Mouse (Mus musculus): ENCODE data around the gene Gm45713. TPM values are rescaled to one million over a fixed set of nuclear protein-coding genes. Genes with fewer than 3 reads are reported as not detected.
"Not testable (repeated sequence)": the region's sequence is repeated elsewhere in the genome, so short reads cannot be mapped to it uniquely, and the experiment has no call there.

Gene Gm45713
- polyA plus RNA-seq, 1 experiment from 2014 or later, result 0.13 TPM

GRCm38 (mm10) chr7:45105491-45105890 lies 30.5 kb downstream of the Gm45713 start:
- H3K36me3 ChIP-seq, result no peaks in the 10 kb centered on the region
- no peaks in the 10 kb centered on the region for H3K9me3 ChIP-seq
- H3K4me3 ChIP-seq, result no peak overlapping the region
- no peak for DNase-seq (ENCODE audit: low spot score)
- peaks cover 37% of the 10 kb centered on the region for H3K4me1 ChIP-seq (replicated peaks)
- no peaks in the 10 kb centered on the region for H3K27me3 ChIP-seq (ENCODE audit: insufficient read depth, poor library complexity, severe bottlenecking)
- peak overlapping the region; percentile 23; the same call in 1 of the 2 replicates for H3K27ac ChIP-seq
- WGBS, result 87% methylated on average over 8 of the region's 8 CpGs

DNA sequence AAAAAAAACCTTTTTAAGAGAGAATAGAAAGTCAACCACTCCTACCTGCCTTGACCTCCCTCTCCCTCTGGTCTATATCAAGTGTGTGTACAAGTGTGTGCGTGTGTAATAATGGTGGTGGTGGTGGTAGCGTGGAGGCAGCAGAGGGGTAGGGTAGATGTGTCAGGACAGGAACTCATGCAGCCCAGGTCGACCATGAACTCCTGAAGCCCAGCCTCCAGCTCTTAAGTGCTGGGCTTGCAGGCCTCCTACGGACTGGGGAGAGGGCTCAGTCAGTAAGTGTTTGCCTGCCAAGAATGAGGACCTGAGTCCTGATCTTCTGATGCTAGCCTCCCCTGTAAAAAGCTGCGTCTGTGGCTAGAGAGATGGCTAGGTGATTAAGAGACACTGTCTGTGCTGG lies 31.1 kb downstream of the Gm45713 start:
- Histone ChIP-seq H3K27me3 (ENCODE audit: insufficient read depth, poor library complexity, severe bottlenecking) (no peaks in the 10 kb centered on the region), H3K36me3 (no peaks in the 10 kb centered on the region), H3K4me1 (replicated peaks) (peaks cover 37% of the 10 kb centered on the region), H3K4me3 (no peak overlapping the region), H3K9me3 (no peaks in the 10 kb centered on the region), H3K27ac (no peak overlapping the region; the same call in 1 of the 2 replicates)
- 87% methylated on average over 5 of the region's 5 CpGs for WGBS
- DNase-seq (ENCODE audit: low spot score), result no peak

- no peaks in the 10 kb centered on the region for H3K9me3 ChIP-seq
- H3K27me3 ChIP-seq (ENCODE audit: insufficient read depth, poor library complexity, severe bottlenecking), result no peaks in the 10 kb centered on the region
- WGBS, result 73% methylated on average over 7 of the region's 7 CpGs
- DNase-seq (ENCODE audit: low spot score), result no peak
- peak within 1 kb of the TSS; percentile 11; the same call in 1 of the 2 replicates for H3K4me3 ChIP-seq
- H3K27ac ChIP-seq, result peak within 1 kb of the TSS; percentile 70
- peaks cover 37% of the 10 kb centered on the region for H3K4me1 ChIP-seq (replicated peaks)
- H3K36me3 ChIP-seq, result no peaks in the 10 kb centered on the region
Observed at GRCm38 (mm10) chr7:45103652-45104180, 32.3 kb downstream of the Gm45713 start, which contains the start of gene Fcgrt. Fcgrt (minus strand) TSS chr7:45103851.

DNA sequence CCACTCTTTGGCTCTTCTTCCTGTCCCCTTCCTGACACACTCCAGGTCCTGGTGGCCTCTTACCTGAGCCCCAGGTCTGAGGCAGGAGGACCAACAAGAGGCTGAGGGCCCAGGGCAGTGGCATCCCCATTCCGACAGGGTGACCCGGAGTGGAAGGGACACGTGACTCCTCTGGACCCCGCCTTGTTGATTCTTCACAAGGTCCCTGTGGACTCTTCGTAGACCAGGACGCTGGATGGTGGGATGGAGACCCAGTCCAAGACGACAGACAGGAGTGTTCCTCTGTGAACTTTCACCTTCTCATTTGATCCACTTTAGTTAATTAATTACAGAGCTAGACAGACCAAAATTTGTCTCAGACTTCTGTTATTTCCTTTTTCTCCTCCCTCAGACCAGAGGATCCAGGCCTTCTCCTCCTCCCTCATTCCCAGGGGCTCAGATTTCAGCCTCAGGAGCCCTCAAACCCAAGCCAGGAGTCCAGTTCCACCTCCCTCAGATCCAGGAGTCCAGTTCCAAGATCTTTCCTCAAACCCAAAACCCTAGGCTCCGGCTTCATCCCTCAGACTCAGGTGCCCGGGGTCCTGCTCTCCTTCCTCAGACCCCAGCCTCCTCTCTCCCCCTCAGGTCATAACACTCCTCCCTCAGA lies 33.0 kb downstream of the Gm45713 start:
- peak overlapping the region; percentile 70 for H3K27ac ChIP-seq
- WGBS, result 81% methylated on average over 9 of the region's 9 CpGs
- no peaks in the 10 kb centered on the region for H3K9me3 ChIP-seq

GRCm38 (mm10) chr7:45102441-45102840 lies 33.6 kb downstream of the Gm45713 start:
- DNase-seq (ENCODE audit: low spot score), result no peak
- H3K27me3 ChIP-seq (ENCODE audit: insufficient read depth, poor library complexity, severe bottlenecking), result no peaks in the 10 kb centered on the region
- H3K4me3 ChIP-seq, result no peak overlapping the region
- WGBS, result 88% methylated on average over 11 of the region's 11 CpGs
- H3K9me3 ChIP-seq, result no peaks in the 10 kb centered on the region
- peaks cover 37% of the 10 kb centered on the region for H3K4me1 ChIP-seq (replicated peaks)
- H3K27ac ChIP-seq, result no peak overlapping the region
- H3K36me3 ChIP-seq, result no peaks in the 10 kb centered on the region

More for the DNA sequence above, 33.0 kb downstream of the Gm45713 start:
- no peaks in the 10 kb centered on the region for H3K27me3 ChIP-seq (ENCODE audit: insufficient read depth, poor library complexity, severe bottlenecking)
- H3K4me3 ChIP-seq, result peak overlapping the region; percentile 11; the same call in 1 of the 2 replicates
- no peaks in the 10 kb centered on the region for H3K36me3 ChIP-seq
- DNase-seq (ENCODE audit: low spot score), result no peak
- peaks cover 37% of the 10 kb centered on the region for H3K4me1 ChIP-seq (replicated peaks)

GRCm38 (mm10) chr7:45100046-45100445 lies 36.0 kb downstream of the Gm45713 start:
- no peak for DNase-seq (ENCODE audit: low spot score)
- WGBS, result 95% methylated on average over 6 of the region's 6 CpGs
- Histone ChIP-seq H3K9me3 (no peaks in the 10 kb centered on the region), H3K4me1 (replicated peaks) (peaks cover 20% of the 10 kb centered on the region), H3K4me3 (no peak overlapping the region), H3K36me3 (no peaks in the 10 kb centered on the region), H3K27me3 (ENCODE audit: insufficient read depth, poor library complexity, severe bottlenecking) (no peaks in the 10 kb centered on the region), H3K27ac (no peak overlapping the region)

DNA sequence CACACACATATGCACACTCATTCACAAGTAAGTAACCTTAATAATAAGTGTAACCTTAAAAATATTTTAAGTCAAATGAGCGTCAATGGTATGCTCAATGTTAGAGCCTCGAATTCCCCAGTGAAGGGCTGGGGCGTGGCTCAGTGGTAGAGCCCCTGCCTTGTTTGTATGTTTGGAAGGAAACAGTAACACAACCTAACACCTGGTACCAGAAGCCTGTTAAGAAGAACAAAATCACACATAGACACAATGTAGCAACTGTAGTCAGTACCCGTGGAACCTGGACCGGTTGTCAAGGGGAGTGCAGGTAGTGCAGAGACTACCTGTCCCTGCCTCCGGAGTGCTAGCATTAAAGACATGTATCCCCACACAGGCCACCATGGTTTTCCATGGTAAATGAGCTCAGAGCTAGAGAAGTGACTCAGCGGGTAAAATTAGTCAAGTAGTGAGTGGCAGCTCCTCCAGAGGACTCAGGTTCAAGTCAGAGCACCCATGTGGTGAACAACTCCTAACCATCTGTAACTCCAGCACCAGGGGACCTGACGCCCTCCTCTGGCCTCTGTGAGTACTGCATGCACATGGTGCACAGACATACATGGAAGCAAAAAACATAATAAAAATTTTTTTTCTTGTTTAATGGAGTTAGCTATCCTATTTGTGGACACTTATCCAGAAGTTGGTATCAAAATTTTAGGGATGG lies 37.3 kb downstream of the Gm45713 start:
- Histone ChIP-seq H3K4me1 (replicated peaks) (peaks cover 14% of the 10 kb centered on the region), H3K9me3 (no peaks in the 10 kb centered on the region), H3K4me3 (no peak overlapping the region), H3K27ac (no peak overlapping the region), H3K36me3 (no peaks in the 10 kb centered on the region), H3K27me3 (ENCODE audit: insufficient read depth, poor library complexity, severe bottlenecking) (no peaks in the 10 kb centered on the region)
- 88% methylated on average over 8 of the region's 8 CpGs for WGBS
- no peak for DNase-seq (ENCODE audit: low spot score)

DNA sequence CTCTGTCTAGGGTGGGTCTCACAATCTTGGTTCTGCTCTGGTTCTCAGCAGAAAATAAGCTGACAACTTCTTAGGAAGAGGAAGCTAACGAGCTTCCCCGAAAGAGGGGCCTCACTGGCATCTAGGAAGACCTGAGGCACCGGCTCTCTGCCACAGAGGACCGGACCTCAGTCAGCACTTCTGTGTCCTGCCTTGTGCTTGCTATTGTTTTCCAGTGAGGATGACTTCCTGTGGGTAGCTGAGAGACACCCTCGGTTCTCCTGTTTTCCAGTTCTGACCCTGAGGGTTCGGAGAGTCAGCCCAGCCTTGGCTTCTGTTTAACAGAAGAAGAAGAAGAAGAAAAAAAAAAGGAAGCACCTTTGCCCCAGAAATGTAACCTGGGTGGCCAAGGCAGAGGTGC lies 38.6 kb downstream of the Gm45713 start:
- DNase-seq (ENCODE audit: low spot score), result no peak
- no peaks in the 10 kb centered on the region for H3K36me3 ChIP-seq
- H3K4me3 ChIP-seq, result no peak overlapping the region
- no peaks in the 10 kb centered on the region for H3K27me3 ChIP-seq (ENCODE audit: insufficient read depth, poor library complexity, severe bottlenecking)
- 72% methylated on average over 6 of the region's 6 CpGs for WGBS
- H3K27ac ChIP-seq, result no peak overlapping the region
- no peaks in the 10 kb centered on the region for H3K9me3 ChIP-seq
- peaks cover 15% of the 10 kb centered on the region for H3K4me1 ChIP-seq (replicated peaks)

DNA sequence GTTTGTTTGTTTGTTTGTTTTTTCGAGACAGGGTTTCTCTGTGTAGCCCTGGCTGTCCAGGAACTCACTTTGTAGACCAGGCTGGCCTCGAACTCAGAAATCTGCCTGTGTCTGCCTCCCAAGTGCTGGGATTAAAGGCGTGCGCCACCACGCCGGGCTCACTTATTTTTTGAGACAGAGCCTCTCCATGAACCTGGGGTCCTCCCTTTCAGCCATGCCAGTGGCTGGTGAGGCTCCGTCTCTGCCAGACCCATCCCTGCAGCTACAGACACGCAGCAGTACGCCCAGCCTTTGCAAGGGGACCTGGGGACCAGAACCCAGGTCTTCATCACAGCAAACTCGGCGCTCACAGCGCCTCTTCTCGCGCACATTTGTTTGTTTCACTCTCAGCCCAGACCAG lies 40.1 kb downstream of the Gm45713 start:
- WGBS, result 93% methylated on average over 14 of the region's 14 CpGs
- H3K9me3 ChIP-seq; H3K27ac ChIP-seq; H3K4me3 ChIP-seq; H3K36me3 ChIP-seq; H3K27me3 ChIP-seq (ENCODE audit: insufficient read depth, poor library complexity, severe bottlenecking); DNase-seq (ENCODE audit: low spot score): not testable (repeated sequence)
- peaks cover 27% of the 10 kb centered on the region for H3K4me1 ChIP-seq (replicated peaks)

DNA sequence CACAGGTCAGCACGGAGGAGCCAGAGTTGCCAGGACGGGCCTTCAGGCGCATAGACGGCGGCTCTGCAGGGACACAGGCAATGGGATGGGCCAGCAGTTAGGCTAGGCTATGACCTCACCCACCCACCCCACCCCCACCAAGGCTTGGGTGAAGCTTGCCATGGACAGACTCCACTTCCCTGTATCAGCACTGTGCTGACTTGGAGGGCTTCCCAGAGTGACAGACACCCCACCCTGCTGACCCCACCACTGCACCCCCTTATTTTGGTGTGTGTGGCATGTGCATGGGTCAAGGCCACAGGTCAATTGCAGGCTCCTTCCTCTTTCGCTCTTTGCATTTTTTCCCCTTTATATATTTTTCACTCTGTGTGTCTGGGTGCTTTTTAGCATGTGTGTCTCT lies 40.7 kb downstream of the Gm45713 start:
- no peaks in the 10 kb centered on the region for H3K36me3 ChIP-seq
- H3K27ac ChIP-seq, result 0 out of 2 replicates have a peak overlapping the region, but pooled peaks have one; percentile 29
- peaks cover 33% of the 10 kb centered on the region for H3K4me1 ChIP-seq (replicated peaks)
- 86% methylated on average over 6 of the region's 6 CpGs for WGBS
- H3K4me3 ChIP-seq, result no peak overlapping the region
- DNase-seq (ENCODE audit: low spot score), result no peak
- peaks cover 11% of the 10 kb centered on the region for H3K27me3 ChIP-seq (ENCODE audit: insufficient read depth, poor library complexity, severe bottlenecking)
- H3K9me3 ChIP-seq, result no peaks in the 10 kb centered on the region

DNA sequence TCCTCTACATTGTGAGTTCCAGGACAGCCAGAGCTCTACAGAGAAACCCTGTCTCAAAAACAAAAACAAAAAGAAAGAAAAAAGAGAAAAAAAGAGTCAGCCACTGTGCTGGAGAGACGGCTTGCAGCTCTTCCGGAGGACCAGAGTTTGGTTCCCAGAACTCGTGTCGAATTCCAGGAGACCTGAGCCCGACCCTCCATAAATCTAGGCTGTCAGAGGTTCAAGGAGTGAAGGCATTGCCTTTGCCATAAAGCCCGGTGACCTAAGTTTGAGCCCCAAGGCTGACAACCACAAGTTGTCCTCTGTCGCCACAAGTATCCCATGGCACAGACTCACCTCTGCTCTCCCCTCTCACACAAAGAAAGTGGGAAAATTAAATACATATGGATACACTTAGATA lies 41.9 kb downstream of the Gm45713 start:
- Histone ChIP-seq H3K27me3 (ENCODE audit: insufficient read depth, poor library complexity, severe bottlenecking) (peaks cover 11% of the 10 kb centered on the region), H3K27ac (no peak overlapping the region), H3K4me3 (no peak overlapping the region), H3K36me3 (no peaks in the 10 kb centered on the region), H3K9me3 (no peaks in the 10 kb centered on the region), H3K4me1 (replicated peaks) (peaks cover 33% of the 10 kb centered on the region)
- WGBS, result 54% methylated on average over 7 of the region's 7 CpGs
- no peak for DNase-seq (ENCODE audit: low spot score)

- peaks cover 33% of the 10 kb centered on the region for H3K4me1 ChIP-seq (replicated peaks)
- H3K27ac ChIP-seq, result peak overlapping the region; percentile 72
- peak overlapping the region; percentile 16; the same call in 1 of the 2 replicates for H3K4me3 ChIP-seq
- WGBS, result 37% methylated on average over 18 of the region's 18 CpGs
- peak; percentile 33 for DNase-seq (ENCODE audit: low spot score)
- no peaks in the 10 kb centered on the region for H3K9me3 ChIP-seq
- H3K27me3 ChIP-seq (ENCODE audit: insufficient read depth, poor library complexity, severe bottlenecking), result peaks cover 11% of the 10 kb centered on the region
- H3K36me3 ChIP-seq, result peaks cover 1% of the 10 kb centered on the region
Observed at GRCm38 (mm10) chr7:45093516-45093905, 42.5 kb downstream of the Gm45713 start.

All from hindbrain, embryonic 10.5 days (tissue).